Mouse (Mus musculus) MEL (cell line): Measurements from ENCODE around the gene Zp3. TPM values are rescaled to one million over a fixed set of nuclear protein-coding genes. Genes with fewer than 3 reads are reported as not detected.

Source experiments
- DNase-seq: peaks from one replicate; pipeline ENCODE4 v3.0.0; 2011; ENCODE audit warnings: low read depth, low spot score
- H3K27ac ChIP-seq: 2 replicates; pipeline ENCODE4 v1.5.1; 2012; ENCODE audit warnings: low read depth, mild to moderate bottlenecking, control low read depth, low read length, moderate library complexity; ENCODE audit not compliant: control insufficient read depth
- H3K27me3 ChIP-seq, 2 experiments: fragments of 150-350 bp in 1 of 2; sonication (generic) in 1 of 2; 2 replicates each; pipeline ENCODE4 v1.6.1; 2012; ENCODE audit warnings: low read length in 2 of 2, mild to moderate bottlenecking in 2 of 2, improper control_type of control experiment in 1 of 2, moderate library complexity in 1 of 2; ENCODE audit not compliant: insufficient read depth in 2 of 2, control insufficient read depth in 1 of 2
- H3K36me3 ChIP-seq, 2 experiments: 2 replicates each; pipeline ENCODE4 v1.6.1; 2012 to 2014; ENCODE audit warnings: low read length in 2 of 2, improper control_type of control experiment in 1 of 2, inconsistent platforms in 1 of 2, mild to moderate bottlenecking in 1 of 2; ENCODE audit not compliant: insufficient read depth in 2 of 2, control insufficient read depth in 1 of 2
- H3K4me1 ChIP-seq, 2 experiments: fragments of 150-350 bp in 1 of 2; sonication (generic) in 1 of 2; 2 replicates each; pipeline ENCODE4 v1.6.1; 2012; ENCODE audit warnings: low read length in 2 of 2, improper control_type of control experiment in 1 of 2, mild to moderate bottlenecking in 1 of 2; ENCODE audit not compliant: insufficient read depth in 2 of 2, control insufficient read depth in 1 of 2
- H3K4me3 ChIP-seq, 2 experiments: fragments of 150-350 bp in 1 of 2; sonication (generic) in 1 of 2; 2 replicates each; pipeline ENCODE4 v1.5.1; 2012; ENCODE audit warnings: low read depth in 2 of 2, low read length in 2 of 2, mild to moderate bottlenecking in 2 of 2, moderate library complexity in 2 of 2, control low read depth in 1 of 2, improper control_type of control experiment in 1 of 2; ENCODE audit not compliant: control insufficient read depth in 1 of 2, insufficient read depth in 1 of 2
- H3K79me2 ChIP-seq: 2 replicates; pipeline ENCODE4 v1.6.1; 2012; ENCODE audit warnings: mild to moderate bottlenecking, low read length, moderate library complexity; ENCODE audit not compliant: control insufficient read depth, poor library complexity, insufficient read depth
- H3K9ac ChIP-seq: 2 replicates; pipeline ENCODE4 v1.6.1; 2012; ENCODE audit warnings: low read depth, mild to moderate bottlenecking, control low read depth, low read length, moderate library complexity; ENCODE audit not compliant: control insufficient read depth, poor library complexity, severe bottlenecking
- H3K9me3 ChIP-seq: fragments of 150-350 bp; sonication (generic); replicated peaks from 2 replicates; pipeline ENCODE4 v1.6.1; 2012; ENCODE audit warnings: mild to moderate bottlenecking, low read length, improper control_type of control experiment, moderate library complexity; ENCODE audit not compliant: insufficient read depth
- CHD2 ChIP-seq: IDR thresholded peaks from 2 replicates; pipeline ENCODE4 v1.6.1; 2011; ENCODE audit warnings: low read length, improper control_type of control experiment
- ELF1 ChIP-seq: IDR thresholded peaks from 2 replicates; pipeline ENCODE4 v1.6.1; 2014; ENCODE audit warnings: low read depth, mild to moderate bottlenecking, inconsistent platforms, low read length, improper control_type of control experiment, moderate library complexity
- GABPA ChIP-seq: IDR thresholded peaks from 2 replicates; pipeline ENCODE4 v1.6.1; 2012; ENCODE audit warnings: low read depth, mild to moderate bottlenecking, inconsistent platforms, low read length, improper control_type of control experiment, moderate library complexity
- GATA1 ChIP-seq: IDR thresholded peaks from 2 replicates; pipeline ENCODE4 v1.6.1; 2011; ENCODE audit warnings: low read depth, low read length, improper control_type of control experiment
- HCFC1 ChIP-seq: IDR thresholded peaks from 2 replicates; pipeline ENCODE4 v1.6.1; 2012; ENCODE audit warnings: low read depth, mild to moderate bottlenecking, inconsistent platforms, low read length, improper control_type of control experiment, moderate library complexity
- JUND ChIP-seq: IDR thresholded peaks from 2 replicates; pipeline ENCODE4 v1.6.1; 2011; ENCODE audit warnings: low read depth, mild to moderate bottlenecking, improper control_type of control experiment, low read length
- KAT2A ChIP-seq: conservative IDR thresholded peaks from 2 replicates; pipeline ENCODE4 v1.6.1; 2012; ENCODE audit warnings: low read depth, low read length, improper control_type of control experiment, inconsistent platforms
- MAFK ChIP-seq: IDR thresholded peaks from 2 replicates; pipeline ENCODE4 v1.6.1; 2011; ENCODE audit warnings: low read depth, mild to moderate bottlenecking, low read length, improper control_type of control experiment, borderline replicate concordance
- MAX ChIP-seq: IDR thresholded peaks from 2 replicates; pipeline ENCODE4 v1.6.1; 2011; ENCODE audit warnings: low read length, improper control_type of control experiment
- MAZ ChIP-seq: IDR thresholded peaks from 2 replicates; pipeline ENCODE4 v1.6.1; 2012; ENCODE audit warnings: low read depth, mild to moderate bottlenecking, inconsistent platforms, low read length, improper control_type of control experiment
- MEF2A ChIP-seq: IDR thresholded peaks from 2 replicates; pipeline ENCODE4 v1.6.1; 2014; ENCODE audit warnings: low read depth, mild to moderate bottlenecking, inconsistent platforms, low read length, improper control_type of control experiment; ENCODE audit not compliant: poor library complexity, insufficient replicate concordance, severe bottlenecking; ENCODE audit errors: extremely low read depth
- MXI1 ChIP-seq: IDR thresholded peaks from 2 replicates; pipeline ENCODE4 v1.6.1; 2011; ENCODE audit warnings: mild to moderate bottlenecking, low read depth, low read length, improper control_type of control experiment
- MYB ChIP-seq: IDR thresholded peaks from 2 replicates; pipeline ENCODE4 v1.6.1; 2011; ENCODE audit warnings: mild to moderate bottlenecking, low read depth, low read length, improper control_type of control experiment
- NELFE ChIP-seq: IDR thresholded peaks from 2 replicates; pipeline ENCODE4 v1.6.1; 2011; ENCODE audit warnings: low read depth, low read length, improper control_type of control experiment
- POLR2A ChIP-seq, 2 experiments: IDR thresholded peaks; 2 replicates each; pipeline ENCODE4 v1.6.1; 2011 to 2012; ENCODE audit warnings: low read length in 2 of 2, mild to moderate bottlenecking in 2 of 2, control low read depth in 1 of 2, improper control_type of control experiment in 1 of 2, low read depth in 1 of 2, moderate library complexity in 1 of 2; ENCODE audit not compliant: control insufficient read depth in 1 of 2, insufficient read depth in 1 of 2, poor library complexity in 1 of 2
- POLR2AphosphoS2 ChIP-seq: IDR thresholded peaks from 2 replicates; pipeline ENCODE4 v1.6.1; 2011; ENCODE audit warnings: low read length, improper control_type of control experiment
- POLR2AphosphoS5 ChIP-seq: IDR thresholded peaks from 2 replicates; pipeline ENCODE4 v1.6.1; 2012; ENCODE audit warnings: low read depth, borderline replicate concordance, mild to moderate bottlenecking, inconsistent platforms, low read length, moderate library complexity, mixed read lengths
- RAD21 ChIP-seq: IDR thresholded peaks from 2 replicates; pipeline ENCODE4 v1.6.1; 2011; ENCODE audit warnings: mild to moderate bottlenecking, low read depth, low read length, improper control_type of control experiment
- SMC3 ChIP-seq: IDR thresholded peaks from 2 replicates; pipeline ENCODE4 v1.6.1; 2011; ENCODE audit warnings: low read depth, low read length, improper control_type of control experiment
- TAL1 ChIP-seq: IDR thresholded peaks from 2 replicates; pipeline ENCODE4 v1.6.1; 2012; ENCODE audit warnings: mild to moderate bottlenecking, inconsistent platforms, low read length, moderate library complexity, mixed read lengths
- TBP ChIP-seq: IDR thresholded peaks from 2 replicates; pipeline ENCODE4 v1.8.0; 2011; ENCODE audit warnings: low read depth, low read length, improper control_type of control experiment
- TCF12 ChIP-seq: IDR thresholded peaks from 2 replicates; pipeline ENCODE4 v1.6.1; 2014; ENCODE audit warnings: low read depth, mild to moderate bottlenecking, inconsistent platforms, low read length, improper control_type of control experiment, moderate library complexity
- UBTF ChIP-seq: IDR thresholded peaks from 2 replicates; pipeline ENCODE4 v1.6.1; 2012; ENCODE audit warnings: low read depth, mild to moderate bottlenecking, inconsistent platforms, low read length, improper control_type of control experiment, moderate library complexity, borderline replicate concordance; ENCODE audit not compliant: insufficient read depth
- USF1 ChIP-seq: IDR thresholded peaks from 2 replicates; pipeline ENCODE4 v1.6.1; 2014; ENCODE audit warnings: low read depth, mild to moderate bottlenecking, inconsistent platforms, low read length, improper control_type of control experiment, moderate library complexity
- USF2 ChIP-seq, 2 experiments: IDR thresholded peaks; 2 replicates each; pipeline ENCODE4 v1.6.1; 2011 to 2012; ENCODE audit warnings: improper control_type of control experiment in 2 of 2, low read length in 2 of 2, borderline replicate concordance in 1 of 2, inconsistent platforms in 1 of 2, low read depth in 1 of 2, mild to moderate bottlenecking in 1 of 2; ENCODE audit not compliant: insufficient read depth in 1 of 2
- ZKSCAN1 ChIP-seq: IDR thresholded peaks from 2 replicates; pipeline ENCODE4 v1.6.1; 2012; ENCODE audit warnings: low read depth, mild to moderate bottlenecking, inconsistent platforms, low read length, improper control_type of control experiment, moderate library complexity
- ZMIZ1 ChIP-seq: IDR thresholded peaks from 2 replicates; pipeline ENCODE4 v1.6.1; 2012; ENCODE audit warnings: low read depth, mild to moderate bottlenecking, inconsistent platforms, low read length, improper control_type of control experiment, moderate library complexity
- ZNF384 ChIP-seq: IDR thresholded peaks from 2 replicates; pipeline ENCODE4 v1.6.1; 2012; ENCODE audit warnings: low read depth, mild to moderate bottlenecking, inconsistent platforms, low read length, improper control_type of control experiment
- polyA plus RNA-seq, 2 experiments: library from polyadenylated mRNA; stranded (reverse) in 1 of 2; unstranded in 1 of 2; fragments of >175 nt in 1 of 2; fragments of >200 nt in 1 of 2; gene quantifications; 2 replicates each; pipeline versions ENCODE4 v1.2.1 to v1.2.4; 2012; ENCODE audit warnings: low replicate concordance in 2 of 2, low read depth in 1 of 2; ENCODE audit not compliant: insufficient read length in 2 of 2, insufficient read depth in 1 of 2, missing spikeins in 1 of 2
- total RNA-seq: library from RNA; depleted of rRNA; stranded (reverse); fragments of 300-350 nt; gene quantifications from 2 replicates; pipeline ENCODE4 v1.2.3, GENCODE M21; 2012

Gene Zp3
- total and polyA plus RNA-seq, 3 experiments, result not detected

- no peaks in the 10 kb centered on the region for H3K27me3 ChIP-seq
- no peaks in the 10 kb centered on the region for H3K9me3 ChIP-seq
- H3K9ac ChIP-seq, result no peak overlapping the region
- peaks cover 0 to 3% of the 10 kb centered on the region in 2 experiments; a peak in 1 of 4 replicates for H3K4me1 ChIP-seq
- no peak for DNase-seq
- no peak overlapping the region for H3K27ac ChIP-seq
- TF ChIP-seq USF1, result no peak
- no peak for TF ChIP-seq CHD2
- no peak for TF ChIP-seq MAX
- no peak for TF ChIP-seq POLR2AphosphoS2
- no peak for TF ChIP-seq NELFE
- TF ChIP-seq KAT2A, result no peak
- TF ChIP-seq MYB, result no peak
- TF ChIP-seq GATA1, result no peak
- TF ChIP-seq MXI1, result no peak
- no peak for TF ChIP-seq GABPA
- TF ChIP-seq POLR2AphosphoS5, result no peak
- TF ChIP-seq MAZ, result no peak
- TF ChIP-seq TAL1, result no peak
- H3K4me3 ChIP-seq, result no peak overlapping the region
- H3K36me3 ChIP-seq, result no peaks in the 10 kb centered on the region
- no peaks in the 10 kb centered on the region for H3K79me2 ChIP-seq
Observed at GRCm38 (mm10) chr5:136019907-136020306, 40.0 kb downstream of the Zp3 start.

GRCm38 (mm10) chr5:136025712-136026111, 45.8 kb downstream of the Zp3 start:
- no peaks in the 10 kb centered on the region for H3K4me1 ChIP-seq
- H3K9me3 ChIP-seq, result no peaks in the 10 kb centered on the region
- H3K27me3 ChIP-seq, result no peaks in the 10 kb centered on the region
- no peak overlapping the region for H3K9ac ChIP-seq
- TF ChIP-seq GATA1 (no peak), POLR2A (IDR thresholded peaks at IDR 0.05; ENCODE audit: control insufficient read depth in 1 of 2, insufficient read depth in 1 of 2, low read depth in 1 of 2, low read length in 2 of 2, poor library complexity in 1 of 2) (no peak), ZNF384 (no peak), ELF1 (no peak), USF1 (no peak)
- TF ChIP-seq, all 39 proteins: peak for 0
- Histone ChIP-seq H3K79me2 (no peaks in the 10 kb centered on the region), H3K27ac (no peak overlapping the region), H3K4me3 (no peak overlapping the region), H3K36me3 (no peaks in the 10 kb centered on the region)
- DNase-seq, result no peak

- Histone ChIP-seq H3K4me3 (no peak overlapping the region), H3K27me3 (no peaks in the 10 kb centered on the region), H3K4me1 (no peaks in the 10 kb centered on the region), H3K27ac (no peak overlapping the region), H3K36me3 (no peaks in the 10 kb centered on the region), H3K9ac (no peak overlapping the region), H3K9me3 (no peaks in the 10 kb centered on the region), H3K79me2 (no peaks in the 10 kb centered on the region)
- no peak for DNase-seq
- TF ChIP-seq HCFC1, result no peak
- no peak for TF ChIP-seq POLR2AphosphoS5
- TF ChIP-seq MXI1, result no peak
- TF ChIP-seq JUND, result no peak
- no peak for TF ChIP-seq ELF1
- TF ChIP-seq UBTF, result no peak
- no peak for TF ChIP-seq TCF12
- TF ChIP-seq USF1, result no peak
- TF ChIP-seq SMC3, result no peak
- no peak for TF ChIP-seq MEF2A
- no peak for TF ChIP-seq TBP
- no peak for TF ChIP-seq USF2 (IDR thresholded peaks at IDR 0.05; ENCODE audit: borderline replicate concordance in 1 of 2, insufficient read depth in 1 of 2, low read depth in 1 of 2, low read length in 2 of 2)
- no peak for TF ChIP-seq MAFK
- no peak for TF ChIP-seq RAD21
- no peak for TF ChIP-seq ZKSCAN1
- TF ChIP-seq ZMIZ1, result no peak
Observed at GRCm38 (mm10) chr5:136026859-136027258, 47.0 kb downstream of the Zp3 start.
